Mouse (Mus musculus) heart, adult 2 months (tissue): ENCODE measurements at regions not wholly inside any gene's neighbourhood (a gene's known extent, or its start where the extent isn't known, plus 50 kb on each side); places are given as distances from the start of the nearest gene placed in this dataset.

Source experiments
- CTCF ChIP-seq: fragments of 200-600 bp; IDR thresholded peaks from 2 replicates; pipeline ENCODE4 v1.8.1; 2022; ENCODE audit warnings: antibody characterized with exemption, mild to moderate bottlenecking, moderate library complexity
- EP300 ChIP-seq: fragments of 200-500 bp; IDR thresholded peaks from 2 replicates; pipeline ENCODE4 v1.6.1; 2011; ENCODE audit warnings: low read depth, low read length, control low read depth; ENCODE audit not compliant: insufficient read depth
- POLR2A ChIP-seq: fragments of 200-500 bp; IDR thresholded peaks from 2 replicates; pipeline ENCODE4 v1.6.1; 2011; ENCODE audit warnings: mild to moderate bottlenecking, low read depth, low read length, control low read depth; ENCODE audit not compliant: insufficient read depth

DNA sequence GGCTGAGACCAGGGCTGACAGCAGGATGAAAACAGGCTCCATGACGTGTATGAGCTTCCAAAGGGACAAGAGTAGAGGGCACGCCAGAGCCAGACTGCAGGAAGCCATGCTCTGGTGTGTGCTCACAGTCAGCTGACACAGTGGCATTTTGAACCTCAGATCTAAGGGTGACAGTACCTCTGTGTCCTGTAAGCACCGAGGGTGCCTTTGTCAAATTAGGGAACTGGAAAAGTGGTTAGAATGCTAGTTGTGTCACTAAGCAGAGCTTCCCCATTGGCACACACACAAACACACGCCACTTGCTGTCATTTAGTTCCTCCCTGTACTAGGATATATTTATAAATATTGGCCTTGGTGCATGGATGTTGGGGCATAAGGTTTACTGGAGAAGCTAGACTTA, 1374.6 kb upstream of the Gm7489 start:
- no peak for TF ChIP-seq POLR2A
- TF ChIP-seq CTCF: no peak
- TF ChIP-seq EP300: no peak
